Mouse (Mus musculus): ENCODE data around the gene Sema3g. TPM values are rescaled to one million over a fixed set of nuclear protein-coding genes. Genes with fewer than 3 reads are reported as not detected.

Gene Sema3g
- total RNA-seq, 2 experiments from 2014 or later = not detected

DNA sequence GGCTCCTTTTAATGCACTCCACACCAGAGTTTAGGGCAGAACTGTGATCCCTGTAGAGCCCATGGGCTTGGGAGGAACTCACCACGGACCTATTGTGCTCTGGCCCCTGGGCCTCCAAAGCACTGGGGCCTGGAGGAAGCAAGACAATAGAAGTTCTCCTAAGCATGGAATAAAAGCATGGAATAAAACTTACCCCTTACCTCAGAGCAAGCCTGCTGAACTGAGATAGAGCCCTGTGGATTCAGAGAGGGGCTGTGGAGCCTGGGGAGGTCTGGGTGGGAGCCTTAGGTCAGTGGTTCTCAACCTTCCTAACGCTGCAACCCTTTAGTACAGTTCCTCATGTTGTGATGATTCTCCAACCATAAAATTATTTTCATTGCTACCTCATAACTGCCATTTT, 814 bp upstream of the Sema3g start, which contains the start of gene Nisch:
TSS of gene Nisch (minus strand) at position 101 of the 400 bp plus-strand sequence.
- ATAC-seq (replicated peaks; ENCODE audit: poor library complexity, severe bottlenecking) = no peak

GRCm38 (mm10) chr14:31226978-31227377, 9.3 kb downstream of the Sema3g start:
- peak; percentile 75 for ATAC-seq (replicated peaks; ENCODE audit: poor library complexity, severe bottlenecking)

GRCm38 (mm10) chr14:31228234-31228633, 10.6 kb downstream of the Sema3g start:
- ATAC-seq (replicated peaks; ENCODE audit: poor library complexity, severe bottlenecking) = peak; percentile 52

DNA sequence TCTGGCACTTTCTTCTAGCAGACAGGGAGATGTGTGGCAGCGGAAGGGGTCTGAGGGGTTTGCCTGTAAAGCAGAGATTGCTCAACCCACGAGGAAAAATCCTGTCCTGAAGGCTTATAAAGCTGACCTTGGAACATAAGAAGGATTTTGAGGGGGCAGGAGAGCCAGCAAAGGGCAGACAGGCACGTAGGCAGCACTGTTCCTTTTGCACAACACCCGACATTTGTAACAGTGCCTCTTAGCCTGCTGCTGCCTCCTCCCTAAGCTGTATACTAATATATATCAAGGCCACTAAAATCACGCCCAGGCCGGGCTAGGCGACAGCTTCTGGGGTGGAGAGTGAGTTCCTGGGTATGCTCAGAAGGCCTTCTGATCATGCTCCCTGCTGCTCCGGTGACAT, 12.8 kb downstream of the Sema3g start:
- no peak for ATAC-seq (replicated peaks; ENCODE audit: poor library complexity, severe bottlenecking)

DNA sequence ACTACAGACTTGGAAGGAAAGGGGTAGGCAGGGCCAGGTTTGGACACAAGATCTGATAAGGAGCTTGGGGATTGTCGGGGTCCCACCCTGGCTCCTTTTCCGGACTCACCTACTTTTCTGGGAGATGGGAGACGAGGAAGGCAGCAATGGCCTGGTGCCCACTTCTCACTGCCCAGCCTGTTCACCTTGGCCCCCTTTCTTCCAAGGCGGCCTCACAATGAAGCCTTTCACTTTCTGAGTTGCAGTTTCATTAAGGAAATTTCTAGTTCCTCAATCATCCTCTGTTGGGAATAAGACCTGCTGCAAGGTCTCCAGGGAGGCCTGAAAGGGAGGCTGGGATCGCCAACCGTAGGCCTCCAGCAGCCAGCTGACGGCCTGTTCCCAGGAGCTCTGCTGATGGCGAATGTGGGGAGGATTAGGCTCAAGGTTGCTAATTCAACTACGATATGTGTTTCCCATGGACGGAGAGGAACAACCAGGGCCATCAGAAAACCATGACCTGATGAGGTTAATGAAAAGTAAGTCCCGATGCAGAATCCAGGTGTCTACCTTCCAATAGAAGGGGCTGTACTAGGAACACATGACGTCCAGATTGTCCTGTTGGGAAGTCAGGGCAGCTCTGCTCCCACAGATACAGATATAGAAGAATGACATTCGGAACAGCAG, 14.9 kb downstream of the Sema3g start:
- ATAC-seq (replicated peaks; ENCODE audit: poor library complexity, severe bottlenecking) = peak; percentile 11; the same call in 1 of the 2 replicates

DNA sequence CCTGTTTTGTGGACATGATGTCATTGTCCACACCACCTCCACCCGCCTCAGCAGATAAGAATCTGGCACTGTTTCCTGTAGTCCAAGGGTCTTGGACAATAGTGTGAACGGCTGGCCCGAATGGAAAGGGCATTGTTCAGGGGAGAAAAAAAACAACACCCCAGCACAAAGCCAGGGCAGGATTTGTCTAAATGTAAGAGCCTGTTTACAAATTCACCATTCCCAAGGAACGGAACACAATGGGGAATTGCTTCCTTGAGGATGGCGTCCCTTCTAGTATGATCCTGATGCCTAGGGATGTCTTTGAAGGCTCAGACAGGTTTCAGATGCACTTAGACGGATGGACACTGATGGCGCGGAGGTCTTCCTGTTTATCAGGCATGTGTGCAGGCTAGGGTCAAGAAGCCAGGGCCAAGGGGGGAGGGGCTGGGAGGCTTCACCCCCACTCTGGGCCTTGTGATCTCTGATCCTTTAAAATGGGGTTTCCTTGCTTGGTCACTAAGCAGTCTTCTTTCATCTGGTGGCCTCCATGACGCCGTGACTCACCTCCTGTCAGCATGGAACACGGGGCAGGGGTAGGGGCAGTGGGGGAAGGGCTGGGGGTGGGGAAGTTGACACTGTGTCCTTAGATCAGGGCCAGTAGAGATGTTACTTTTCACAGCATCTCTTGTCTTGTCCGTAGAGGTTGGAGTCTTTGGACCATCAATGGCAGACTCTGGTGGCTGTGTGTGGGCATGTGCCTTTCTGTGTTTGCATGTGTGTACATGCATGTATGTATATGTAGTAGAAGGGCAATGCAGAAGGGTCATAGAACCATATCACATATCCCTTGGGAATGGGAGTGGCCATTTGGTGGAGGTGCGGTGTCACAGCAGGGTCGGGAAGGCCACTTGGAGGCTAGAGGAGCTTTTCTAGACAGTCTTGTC, 15.7 kb downstream of the Sema3g start:
- ATAC-seq (replicated peaks; ENCODE audit: poor library complexity, severe bottlenecking) = 0 out of 2 replicates have a peak, but pooled peaks have one; percentile 4

DNA sequence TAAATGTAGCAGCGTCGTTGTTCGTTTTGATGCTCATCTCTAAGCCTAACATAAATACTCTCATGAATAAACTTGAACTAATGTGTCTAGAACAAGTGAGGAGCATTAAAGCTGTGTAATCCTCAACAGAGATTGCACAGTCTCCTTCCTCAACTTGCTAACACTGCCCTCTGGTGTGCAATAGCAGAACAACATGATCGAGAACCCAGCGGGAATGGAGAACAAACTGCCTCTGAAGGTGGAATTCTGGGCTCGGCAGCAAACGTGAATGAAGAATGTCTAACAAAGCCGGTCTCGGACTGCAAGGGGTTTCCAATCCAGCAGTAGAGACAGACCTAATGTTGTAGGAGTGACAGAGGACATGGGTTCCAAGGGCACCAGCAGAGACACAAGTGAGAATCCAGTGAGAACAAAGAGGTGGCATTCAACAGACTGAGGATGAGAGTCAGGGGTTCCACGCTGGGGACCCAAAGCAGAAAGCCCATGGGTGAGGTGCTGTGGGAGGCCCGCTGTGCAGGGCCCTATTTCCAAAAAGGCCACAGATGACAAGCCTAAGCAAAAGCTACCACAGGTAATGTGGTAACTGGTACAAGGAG, 16.4 kb downstream of the Sema3g start:
- ATAC-seq (replicated peaks; ENCODE audit: poor library complexity, severe bottlenecking) = peak; percentile 92

GRCm38 (mm10) chr14:31237101-31237882, 19.6 kb downstream of the Sema3g start:
- no peak for ATAC-seq (replicated peaks; ENCODE audit: poor library complexity, severe bottlenecking)

GRCm38 (mm10) chr14:31240528-31240927, 22.9 kb downstream of the Sema3g start:
- ATAC-seq (replicated peaks; ENCODE audit: poor library complexity, severe bottlenecking) = no peak

DNA sequence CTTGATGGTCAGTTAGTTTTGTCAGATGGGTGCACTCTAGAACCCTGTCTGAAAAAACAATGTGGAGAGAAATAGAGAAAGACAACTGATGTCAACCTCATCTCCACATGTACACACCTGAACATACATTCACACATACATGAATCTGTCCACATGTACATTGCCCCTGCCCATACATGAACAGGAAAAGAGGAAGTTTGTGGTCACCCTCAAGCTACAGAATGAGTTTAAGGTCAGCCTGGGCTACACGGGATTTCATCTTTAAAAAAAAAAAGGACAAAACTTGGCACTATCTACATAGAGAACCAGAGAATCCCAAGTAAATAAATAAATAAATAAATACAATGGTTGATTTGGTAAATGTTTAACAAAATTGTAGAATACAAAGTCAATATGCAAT, 27.1 kb downstream of the Sema3g start:
- peak; percentile 70 for ATAC-seq (replicated peaks; ENCODE audit: poor library complexity, severe bottlenecking)

- no peak for ATAC-seq (replicated peaks; ENCODE audit: poor library complexity, severe bottlenecking)
Measured at GRCm38 (mm10) chr14:31245946-31246345, 28.3 kb downstream of the Sema3g start.

GRCm38 (mm10) chr14:31248396-31248795, 30.7 kb downstream of the Sema3g start:
- no peak for ATAC-seq (replicated peaks; ENCODE audit: poor library complexity, severe bottlenecking)

- ATAC-seq (replicated peaks; ENCODE audit: poor library complexity, severe bottlenecking) = peak; percentile 3; the same call in 1 of the 2 replicates
Measured at GRCm38 (mm10) chr14:31250222-31251083, 32.8 kb downstream of the Sema3g start.

- ATAC-seq (replicated peaks; ENCODE audit: poor library complexity, severe bottlenecking) = peak; percentile 91
Measured at GRCm38 (mm10) chr14:31251084-31251604, 33.5 kb downstream of the Sema3g start, which contains the start of the genes Phf7 and Bap1. Gene Phf7, minus strand, starts transcription at chr14:31251317. Gene Bap1, plus strand, starts transcription at chr14:31251450.

GRCm38 (mm10) chr14:31251626-31252025, 34.0 kb downstream of the Sema3g start:
- no peak for ATAC-seq (replicated peaks; ENCODE audit: poor library complexity, severe bottlenecking)

DNA sequence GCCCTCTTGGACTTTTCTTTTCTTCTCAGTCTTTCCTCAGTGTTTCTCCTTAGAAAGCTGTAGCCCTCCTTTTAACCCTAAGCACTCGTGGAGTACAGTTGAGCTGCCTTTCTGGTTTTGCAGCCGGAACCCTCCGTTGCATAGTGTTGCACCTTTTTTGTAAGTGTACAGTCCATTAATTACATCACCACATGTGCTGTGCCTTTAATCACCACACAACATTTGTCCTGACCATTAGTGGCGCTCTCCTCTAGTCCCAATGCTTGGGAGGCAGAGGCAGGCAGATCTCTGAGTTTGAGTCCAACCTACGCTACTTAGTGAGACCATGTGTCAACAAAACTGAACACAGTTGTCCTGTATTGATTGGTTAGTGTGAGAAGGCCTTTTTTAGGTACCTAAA, 34.4 kb downstream of the Sema3g start:
- no peak for ATAC-seq (replicated peaks; ENCODE audit: poor library complexity, severe bottlenecking)

DNA sequence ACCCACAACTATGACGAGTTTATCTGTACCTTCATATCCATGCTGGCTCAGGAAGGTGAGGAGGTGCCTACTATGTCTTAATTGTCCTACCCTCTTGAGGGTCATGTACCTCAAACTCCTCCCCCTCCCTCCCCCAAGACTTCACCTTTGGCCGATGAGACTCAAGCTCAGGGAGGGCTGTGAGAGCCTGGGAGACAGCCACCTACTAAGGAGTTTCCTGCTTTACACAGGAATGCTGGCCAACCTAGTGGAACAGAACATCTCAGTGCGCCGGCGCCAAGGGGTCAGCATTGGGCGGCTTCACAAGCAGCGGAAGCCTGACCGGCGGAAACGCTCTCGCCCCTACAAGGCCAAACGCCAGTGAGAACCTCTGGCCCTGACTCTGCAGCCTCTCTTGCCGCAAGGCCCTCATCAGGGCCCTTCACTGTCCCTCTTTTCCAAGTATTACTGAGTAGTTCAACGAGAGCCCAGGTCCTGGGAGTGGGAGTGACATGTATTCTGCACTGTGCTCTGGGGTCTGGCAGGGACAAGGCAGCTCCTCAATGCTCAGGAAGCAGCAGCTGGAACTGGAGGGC, 40.9 kb downstream of the Sema3g start:
- ATAC-seq (replicated peaks; ENCODE audit: poor library complexity, severe bottlenecking) = no peak

GRCm38 (mm10) chr14:31260374-31260773, 42.7 kb downstream of the Sema3g start:
- no peak for ATAC-seq (replicated peaks; ENCODE audit: poor library complexity, severe bottlenecking)

All from granulocyte monocyte progenitor cell, adult 5-6 weeks (primary cell).